Mouse (Mus musculus) left cerebral cortex, postnatal 25 days (tissue): ENCODE results near the gene Myo1e. TPM values are rescaled to one million over a fixed set of nuclear protein-coding genes. Genes with fewer than 3 reads are reported as not detected.

ENCODE experiments used
- microRNA-seq, 2 experiments: library from miRNA; unstranded; fragments of <30 nt; microRNA quantifications; one replicate each; pipeline ENCODE4 v1.2.0; 2022
- total RNA-seq, 2 experiments: library from RNA; stranded (reverse); gene quantifications; 2 replicates each; pipeline ENCODE4 v1.2.3; 2021

Myo1e gene
- total RNA-seq, 2 experiments from 2014 or later: 13.5 to 14.7 TPM

Small RNA genes lying within 50 kb of the gene (microRNA-seq; reads per million reads assigned to microRNA genes)
- gene Mir5626: 0.67 to 1.2 reads per million in 2 experiments

Other genes starting within 250 kb of the Myo1e start
- 10 to 100 TPM; 34.6 to 42.7 TPM for gene Bnip2, start 217.9 kb upstream of the Myo1e start, total RNA-seq
- gene Gtf2a2, start 194.8 kb upstream of the Myo1e start, total RNA-seq: 10 to 100 TPM; 55.0 to 61.3 TPM
- gene Gcnt3, start 169.3 kb upstream of the Myo1e start, total RNA-seq: not detected
- gene Fam81a, start 64.8 kb upstream of the Myo1e start, total RNA-seq: 100 to 1,000 TPM; 175 to 213 TPM
- gene Ccnb2, start 214.2 kb downstream of the Myo1e start, total RNA-seq: 1 to 10 TPM; 1.1 to 1.3 TPM